Mouse (Mus musculus): ENCODE data around the gene Wdr46. TPM values are rescaled to one million over a fixed set of nuclear protein-coding genes. Genes with fewer than 3 reads are reported as not detected.

The Wdr46 gene
- total RNA-seq, 2 experiments from 2014 or later, result 14.1 to 17.2 TPM

DNA sequence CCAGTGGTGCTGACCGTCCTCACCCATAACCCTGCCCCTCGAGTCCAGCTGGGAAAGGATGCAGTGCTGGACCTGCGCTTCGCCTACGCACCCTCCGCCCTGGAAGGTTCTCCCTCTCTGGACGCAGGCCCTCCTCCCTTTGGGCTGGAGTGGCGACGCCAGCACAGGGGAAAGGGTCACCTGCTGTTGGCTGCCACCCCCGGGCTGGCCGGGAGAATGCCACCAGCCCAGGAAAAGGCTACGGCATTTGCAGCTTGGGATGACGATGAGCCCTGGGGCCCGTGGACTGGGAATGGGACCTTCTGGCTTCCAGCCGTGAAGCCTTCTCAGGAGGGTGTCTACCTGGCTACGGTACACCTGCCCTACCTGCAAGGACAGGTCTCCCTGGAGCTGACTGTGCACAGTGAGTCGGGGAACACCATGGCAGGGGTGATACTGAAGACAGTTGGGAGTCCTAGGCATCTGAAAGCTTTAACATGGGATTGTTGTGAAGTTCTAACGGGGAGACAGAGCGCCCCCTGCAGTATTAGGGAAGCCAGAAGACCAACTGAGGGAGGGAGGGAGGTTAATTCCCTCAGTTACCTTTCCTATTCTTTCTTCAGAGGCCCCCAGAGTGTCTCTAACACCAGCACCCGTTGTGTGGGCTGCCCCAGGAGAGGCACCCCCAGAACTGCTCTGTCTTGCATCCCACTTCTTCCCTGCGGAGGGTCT is 14.9 kb upstream of the Wdr46 start:
- intact Hi-C loops (cut with DNase I), result no loop called here
- DNase-seq (ENCODE audit: low spot score in 2 of 2), result no peak

DNA sequence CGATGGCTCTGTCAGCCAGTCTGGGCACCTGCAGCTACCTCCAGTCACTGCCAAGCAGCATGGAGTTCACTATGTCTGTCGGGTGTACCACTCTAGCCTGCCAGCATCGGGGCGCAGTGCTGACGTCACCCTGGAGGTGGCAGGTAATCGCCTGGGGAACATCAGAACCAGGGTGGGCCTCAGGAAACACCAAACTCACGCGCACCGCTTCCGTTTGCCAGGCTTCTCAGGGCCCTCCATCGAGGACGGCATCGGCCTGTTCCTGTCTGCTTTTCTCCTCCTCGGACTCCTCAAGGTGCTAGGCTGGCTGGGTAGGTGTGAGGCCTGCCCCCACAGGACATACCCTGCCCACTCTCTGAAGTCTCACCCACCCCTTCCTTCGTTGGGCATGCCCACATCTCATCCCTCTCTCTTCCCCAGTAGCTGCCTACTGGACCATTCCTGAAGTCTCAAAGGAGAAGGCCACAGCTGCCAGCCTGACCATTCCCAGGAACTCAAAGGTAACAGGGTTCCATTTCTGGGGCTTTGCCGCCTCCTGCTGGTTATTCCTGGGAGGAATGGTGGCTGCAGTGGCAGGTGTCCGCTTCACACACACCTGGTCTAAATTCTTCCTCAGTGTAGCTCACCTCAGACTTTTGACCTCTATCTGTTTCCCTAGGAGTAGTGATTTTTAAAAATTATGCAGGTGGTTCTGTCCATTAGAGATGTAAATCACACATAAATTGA is 14.1 kb upstream of the Wdr46 start:
- intact Hi-C loops (cut with DNase I), result no loop called here
- no peak for DNase-seq (ENCODE audit: low spot score in 2 of 2)

- DNase-seq (ENCODE audit: low spot score in 2 of 2), result no peak
- intact Hi-C loops (cut with DNase I), result no loop called here
Observed at GRCm38 (mm10) chr17:33928251-33928947, 12.1 kb upstream of the Wdr46 start.

DNA sequence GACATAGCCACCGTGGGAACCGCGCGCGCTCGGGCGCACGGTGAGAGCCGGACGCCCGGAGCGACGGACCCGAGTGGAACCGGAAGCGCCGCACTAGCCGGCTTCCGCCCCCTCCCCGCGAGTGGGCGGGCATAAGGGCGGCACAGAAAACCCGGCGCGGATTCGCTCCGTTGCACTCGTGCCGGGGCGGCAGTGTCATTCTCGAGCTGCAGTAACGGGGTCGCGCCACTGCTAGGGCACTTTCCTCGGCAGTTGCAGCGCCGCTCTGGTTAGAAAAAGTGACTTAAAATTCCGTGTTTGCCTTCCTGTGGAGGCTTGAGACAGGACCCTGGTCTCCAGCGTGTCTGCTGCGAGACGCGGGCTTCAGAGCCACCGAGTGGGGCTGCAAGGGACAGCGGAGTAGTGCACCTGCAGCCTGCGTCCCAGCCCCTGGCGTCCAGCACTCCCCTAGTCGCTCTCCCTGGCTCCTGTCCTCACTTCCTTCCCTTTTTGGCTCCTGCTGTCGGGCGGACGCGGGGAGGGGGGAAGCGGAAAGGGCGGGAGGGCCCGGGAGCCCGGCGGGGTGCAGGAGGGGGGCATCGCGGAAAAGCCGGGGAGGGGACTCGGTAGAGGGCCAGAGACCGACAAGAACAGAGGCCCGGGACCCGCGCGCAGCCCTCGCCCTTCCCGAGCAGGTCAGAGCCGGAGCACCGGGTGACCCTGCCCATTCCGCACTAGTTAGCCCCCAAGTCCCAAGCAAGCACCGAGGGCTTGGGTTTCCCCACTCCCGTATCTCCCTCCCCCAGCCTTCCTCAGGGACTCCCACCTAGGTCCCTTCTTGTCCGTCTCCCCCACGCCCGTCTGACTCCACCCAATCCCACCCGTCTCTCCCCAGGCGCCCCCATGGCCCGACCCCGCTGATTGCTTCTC is 10.8 kb upstream of the Wdr46 start, which contains the start of gene Rgl2:
Gene Rgl2 (plus strand): TSS at position 173 of the 909 bp plus-strand sequence.
- intact Hi-C loops (cut with DNase I), result no loop called here
- DNase-seq (ENCODE audit: low spot score in 2 of 2), result peak; percentile 95 to 96

- intact Hi-C loops (cut with DNase I), result no loop called here
- peak; percentile 54 to 65 for DNase-seq (ENCODE audit: low spot score in 2 of 2)
Observed at GRCm38 (mm10) chr17:33930280-33931158, 9.9 kb upstream of the Wdr46 start.

DNA sequence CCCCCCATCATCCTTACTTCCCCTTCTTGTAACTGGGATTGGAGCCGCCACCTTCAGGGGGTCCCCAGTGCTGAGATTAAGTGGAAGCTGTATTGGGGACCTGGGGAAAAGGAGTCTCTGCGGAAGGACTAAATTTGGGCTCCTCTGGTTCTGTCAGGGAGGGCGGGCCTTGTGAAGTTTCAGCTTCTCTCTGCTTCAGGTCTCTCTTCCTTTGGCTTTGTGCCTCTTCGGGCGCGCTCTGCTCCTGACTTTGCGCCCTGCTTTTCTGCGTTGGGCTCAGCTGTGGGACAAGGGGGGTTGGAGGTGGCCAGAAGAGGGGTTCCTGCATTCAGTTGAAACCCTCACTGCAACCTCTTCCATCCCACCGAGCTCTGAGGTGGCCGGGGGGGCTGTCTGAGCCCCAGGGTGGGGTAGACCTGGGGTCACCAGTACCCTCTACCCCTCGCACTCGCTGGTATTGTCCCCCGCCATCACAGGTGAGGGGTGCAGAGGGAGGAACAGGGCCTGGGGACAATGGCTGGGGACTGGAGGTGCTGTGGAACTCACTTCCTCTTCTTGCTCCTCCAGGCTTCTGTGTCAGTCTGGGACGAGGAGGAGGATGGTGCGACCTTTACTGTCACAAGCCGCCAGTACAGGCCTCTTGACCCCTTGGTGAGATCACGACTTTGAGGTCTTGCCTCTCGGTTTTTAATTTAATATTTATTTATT is 9.1 kb upstream of the Wdr46 start:
- intact Hi-C loops (cut with DNase I), result no loop called here

DNA sequence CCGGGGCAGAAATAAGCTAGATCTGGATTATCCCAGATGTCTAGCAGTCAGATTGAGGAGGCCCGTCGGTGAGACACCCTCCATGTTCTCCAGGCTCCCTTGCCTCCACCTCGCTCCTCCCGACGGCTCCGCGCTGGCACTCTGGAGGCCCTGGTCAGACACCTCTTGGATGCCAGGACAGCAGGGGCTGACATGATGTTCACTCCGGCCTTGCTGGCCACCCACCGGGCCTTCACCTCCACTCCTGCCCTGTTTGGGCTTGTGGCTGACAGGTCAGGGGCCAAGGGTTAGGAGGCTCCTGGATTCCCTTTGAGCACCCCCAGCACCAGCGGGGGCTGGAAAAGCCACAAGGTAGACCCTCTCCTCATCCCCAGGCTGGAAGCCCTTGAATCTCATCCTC is 8.5 kb upstream of the Wdr46 start:
- no peak for DNase-seq (ENCODE audit: low spot score in 2 of 2)
- intact Hi-C loops (cut with DNase I), result no loop called here

More for the DNA sequence above, 9.1 kb upstream of the Wdr46 start:
- no peak for DNase-seq (ENCODE audit: low spot score in 2 of 2)

DNA sequence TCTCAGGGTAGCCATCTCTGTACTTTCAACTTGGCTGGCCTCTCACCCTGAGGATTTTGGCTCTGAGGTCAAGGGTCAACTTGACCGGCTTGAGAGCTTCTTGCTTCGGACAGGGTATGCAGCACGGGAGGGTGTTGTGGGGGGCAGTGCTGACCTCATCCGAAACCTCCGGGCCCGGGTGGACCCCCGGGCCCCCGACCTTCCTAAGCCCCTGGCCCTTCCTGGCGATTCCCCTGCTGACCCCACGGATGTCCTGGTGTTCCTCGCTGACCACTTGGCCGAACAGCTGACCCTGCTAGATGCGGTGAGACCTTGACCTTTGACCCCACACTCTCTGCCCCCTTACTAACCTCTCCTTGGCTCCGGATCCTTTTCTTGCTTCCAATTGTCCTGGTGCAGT is 8.0 kb upstream of the Wdr46 start:
- intact Hi-C loops (cut with DNase I), result no loop called here
- no peak for DNase-seq (ENCODE audit: low spot score in 2 of 2)

- DNase-seq (ENCODE audit: low spot score in 2 of 2), result no peak
Observed at GRCm38 (mm10) chr17:33932970-33933369, 7.5 kb upstream of the Wdr46 start.

DNA sequence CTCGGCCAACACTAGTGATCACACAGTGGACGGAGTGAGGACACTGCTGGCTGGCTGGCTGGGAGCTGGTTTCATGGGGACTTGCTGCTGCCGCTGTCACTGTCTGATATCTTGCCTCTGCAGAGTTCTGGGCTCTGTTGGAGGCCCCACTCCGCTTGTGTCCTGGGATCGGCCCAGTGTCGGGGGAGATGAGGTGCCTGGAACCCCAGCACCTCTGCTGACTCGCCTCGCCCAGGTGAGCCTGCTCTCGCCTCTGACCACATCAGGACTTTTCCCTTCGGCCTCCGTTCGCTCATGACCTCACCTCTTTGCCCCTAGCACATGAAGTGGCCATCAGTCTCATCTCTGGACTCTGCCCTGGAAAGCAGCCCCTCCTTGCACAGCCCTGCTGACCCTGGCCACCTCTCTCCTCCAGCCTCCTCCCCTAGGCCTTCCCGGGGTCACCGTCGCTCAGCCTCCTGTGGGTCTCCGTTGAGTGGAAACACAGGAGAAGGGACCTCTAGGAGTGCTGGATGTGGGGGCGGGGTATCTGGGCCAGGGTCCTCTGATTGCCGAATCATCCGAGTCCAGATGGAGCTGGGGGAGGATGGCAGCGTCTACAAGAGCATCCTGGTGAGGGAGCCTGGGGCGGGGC is 4.9 kb upstream of the Wdr46 start:
- no peak for DNase-seq (ENCODE audit: low spot score in 2 of 2)
- intact Hi-C loops (cut with DNase I), result no loop called here

More at GRCm38 (mm10) chr17:33932970-33933369, 7.5 kb upstream of the Wdr46 start:
- intact Hi-C loops (cut with DNase I), result no loop called here

GRCm38 (mm10) chr17:33936993-33937392 is 3.5 kb upstream of the Wdr46 start:
- intact Hi-C loops (cut with DNase I), result no loop called here
- DNase-seq (ENCODE audit: low spot score in 2 of 2), result no peak

GRCm38 (mm10) chr17:33938783-33939182 is 1.7 kb upstream of the Wdr46 start:
- DNase-seq (ENCODE audit: low spot score in 2 of 2), result no peak
- intact Hi-C loops (cut with DNase I), result no loop called here

DNA sequence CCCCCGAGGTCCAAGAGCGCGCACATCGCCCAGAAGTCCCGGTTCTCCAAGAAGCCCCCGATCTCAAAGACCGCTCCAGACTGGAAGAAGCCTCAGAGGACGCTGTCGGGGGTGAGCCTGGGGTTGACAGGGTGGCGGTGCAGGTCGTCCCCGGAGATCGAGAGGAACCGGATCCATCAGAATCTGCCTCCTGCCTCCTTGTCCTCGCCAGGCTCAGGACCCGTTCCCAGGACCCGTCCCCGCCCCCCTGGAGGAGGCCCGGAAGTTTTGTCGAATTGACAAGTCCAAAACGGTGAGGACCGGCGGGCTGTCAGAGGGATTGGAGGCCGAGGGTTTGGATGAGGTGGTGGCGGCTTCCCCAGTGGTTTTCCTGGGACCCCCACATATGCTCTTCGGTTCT is 521 bp downstream of the Wdr46 start:
- DNase-seq (ENCODE audit: low spot score in 2 of 2), result no peak
- intact Hi-C loops (cut with DNase I), result no loop called here

DNA sequence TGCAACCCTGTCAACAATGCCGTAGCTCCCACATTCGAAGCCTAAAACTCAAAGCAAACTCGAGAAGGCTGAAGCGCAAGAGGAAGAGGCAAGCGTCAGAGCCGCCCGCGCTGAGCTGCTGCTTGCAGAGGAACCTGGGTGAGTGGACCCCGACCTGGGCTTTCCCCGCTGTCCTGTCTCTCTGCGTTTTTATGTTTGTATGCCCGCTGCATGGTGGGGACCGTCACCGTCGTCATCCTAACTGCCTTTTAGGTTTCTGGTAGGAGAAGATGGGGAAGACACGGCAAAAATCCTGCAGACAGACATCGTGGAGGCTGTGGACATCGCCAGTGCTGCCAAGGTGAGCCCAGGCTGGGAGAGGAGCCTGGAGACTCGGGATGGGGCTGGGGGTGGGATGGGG is 921 bp downstream of the Wdr46 start:
- no peak for DNase-seq (ENCODE audit: low spot score in 2 of 2)
- intact Hi-C loops (cut with DNase I), result no loop called here

DNA sequence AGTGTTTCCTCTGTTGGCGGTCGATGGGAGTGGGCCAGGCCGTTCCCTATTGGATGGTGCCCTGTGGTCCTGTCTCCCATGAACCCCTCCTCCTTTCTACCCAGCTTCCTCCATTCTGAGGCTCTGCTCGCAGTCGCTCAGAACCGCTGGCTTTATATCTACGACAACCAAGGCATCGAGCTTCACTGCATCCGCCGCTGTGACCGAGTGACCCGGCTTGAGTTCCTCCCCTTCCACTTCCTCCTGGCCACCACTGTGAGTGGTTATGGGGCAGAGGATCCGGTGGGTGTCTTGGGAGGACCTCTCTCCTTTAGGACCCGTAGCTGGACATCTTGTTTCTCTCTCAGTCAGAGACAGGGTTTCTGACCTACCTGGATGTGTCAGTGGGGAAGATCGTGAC is 3.0 kb downstream of the Wdr46 start:
- DNase-seq (ENCODE audit: low spot score in 2 of 2), result no peak
- intact Hi-C loops (cut with DNase I), result no loop called here

GRCm38 (mm10) chr17:33947430-33948089 is 7.1 kb downstream of the Wdr46 start:
- intact Hi-C loops (cut with DNase I), result no loop called here
- no peak for DNase-seq (ENCODE audit: low spot score in 2 of 2)
